Mouse (Mus musculus) hindbrain, embryonic 12.5 days (tissue): ENCODE data around the gene Birc5. TPM values are rescaled to one million over a fixed set of nuclear protein-coding genes. Genes with fewer than 3 reads are reported as not detected.
"Not testable (repeated sequence)": the region's sequence is repeated elsewhere in the genome, so short reads cannot be mapped to it uniquely, and the experiment has no call there.

Experiments
- ATAC-seq: fragments of 200-750 bp; cut with Nextera tagmentation; 2 replicates; pipeline ENCODE4 v1.8.0; 2017; ENCODE audit warnings: moderate TSS enrichment; ENCODE audit not compliant: low FRiP score
- H3K27ac ChIP-seq: fragments of 300-500 bp; sonication (generic); 2 replicates; pipeline ENCODE4 v1.5.1; 2016; ENCODE audit warnings: mild to moderate bottlenecking
- H3K27me3 ChIP-seq: fragments of 300-500 bp; sonication (generic); 2 replicates; pipeline ENCODE4 v1.6.1; 2016; ENCODE audit warnings: mild to moderate bottlenecking
- H3K36me3 ChIP-seq: fragments of 300-500 bp; sonication (generic); 2 replicates; pipeline ENCODE4 v1.6.1; 2016; ENCODE audit warnings: mild to moderate bottlenecking
- H3K4me1 ChIP-seq: fragments of 300-500 bp; sonication (generic); 2 replicates; pipeline ENCODE4 v1.6.1; 2016
- H3K4me2 ChIP-seq: fragments of 300-500 bp; sonication (generic); replicated peaks from 2 replicates; pipeline ENCODE4 v1.6.1; 2016; ENCODE audit warnings: mild to moderate bottlenecking
- H3K4me3 ChIP-seq: fragments of 300-500 bp; sonication (generic); 2 replicates; pipeline ENCODE4 v1.5.1; 2016; ENCODE audit warnings: mild to moderate bottlenecking
- H3K9ac ChIP-seq: fragments of 300-500 bp; sonication (generic); 2 replicates; pipeline ENCODE4 v1.6.1; 2016; ENCODE audit warnings: mild to moderate bottlenecking, moderate library complexity
- H3K9me3 ChIP-seq: fragments of 300-500 bp; sonication (generic); replicated peaks from 2 replicates; pipeline ENCODE4 v1.6.1; 2016; ENCODE audit warnings: mild to moderate bottlenecking
- WGBS: fragments of 180-500 bp; shearing (Covaris S2); methylation state at CpG from one replicate; pipeline ENCODE4 v1.1.7; 2016; 5-methylcytosine and 5-hydroxymethylcytosine counted together
- polyA plus RNA-seq: library from polyadenylated mRNA; unstranded; fragments of >200 nt; fragmentation: Nextera tagmentation; extraction: Ambion mirVana; gene quantifications from 2 replicates; pipeline ENCODE4 v1.2.1, GENCODE M21; 2016

Gene Birc5
- polyA plus RNA-seq, 1 experiment from 2014 or later = 190 TPM

GRCm38 (mm10) chr11:117828888-117829604 is 20.0 kb upstream of the Birc5 start:
- ATAC-seq = no peak
- no peak overlapping the region for H3K9ac ChIP-seq
- 0 out of 2 replicates have a peak overlapping the region, but pooled peaks have one; percentile 19 for H3K27ac ChIP-seq
- no peak overlapping the region for H3K4me2 ChIP-seq
- H3K4me1 ChIP-seq = peaks cover 43% of the 10 kb centered on the region
- no peaks in the 10 kb centered on the region for H3K27me3 ChIP-seq
- H3K9me3 ChIP-seq = no peaks in the 10 kb centered on the region
- H3K4me3 ChIP-seq = no peak overlapping the region
- 53% methylated on average over 9 of the region's 9 CpGs for WGBS
- H3K36me3 ChIP-seq = no peaks in the 10 kb centered on the region

GRCm38 (mm10) chr11:117829671-117830215 is 19.3 kb upstream of the Birc5 start:
- Histone ChIP-seq H3K27me3 (no peaks in the 10 kb centered on the region), H3K4me1 (peaks cover 38% of the 10 kb centered on the region), H3K9me3 (no peaks in the 10 kb centered on the region), H3K9ac (no peak overlapping the region), H3K4me2 (no peak overlapping the region), H3K4me3 (no peak overlapping the region), H3K36me3 (no peaks in the 10 kb centered on the region), H3K27ac (no peak overlapping the region)
- WGBS = 77% methylated on average over 2 of the region's 2 CpGs
- no peak for ATAC-seq

GRCm38 (mm10) chr11:117830401-117830800 is 18.6 kb upstream of the Birc5 start:
- H3K4me2 ChIP-seq = no peak overlapping the region
- H3K9ac ChIP-seq = no peak overlapping the region
- no peak overlapping the region for H3K4me3 ChIP-seq
- whole genome bisulfite sequencing = 80% methylated on average over 9 of the region's 9 CpGs
- peaks cover 34% of the 10 kb centered on the region for H3K4me1 ChIP-seq
- no peak overlapping the region for H3K27ac ChIP-seq
- H3K9me3 ChIP-seq = no peaks in the 10 kb centered on the region
- ATAC-seq = no peak
- H3K36me3 ChIP-seq = no peaks in the 10 kb centered on the region
- H3K27me3 ChIP-seq = no peaks in the 10 kb centered on the region; the same call in 1 of the 2 replicates

- 18% methylated on average over 28 of the region's 28 CpGs for WGBS
- peak overlapping the region; percentile 31; the same call in 1 of the 2 replicates for H3K27ac ChIP-seq
These were observed 16.7 kb upstream of the Birc5 start for GRCm38 (mm10) chr11:117832086-117832969.

GRCm38 (mm10) chr11:117833509-117833908 is 15.5 kb upstream of the Birc5 start:
- 74% methylated on average over 6 of the region's 6 CpGs for WGBS
- not testable (repeated sequence) for ATAC-seq, H3K27me3 ChIP-seq, H3K4me2 ChIP-seq, H3K9ac ChIP-seq, H3K36me3 ChIP-seq, H3K9me3 ChIP-seq, H3K27ac ChIP-seq, H3K4me3 ChIP-seq
- peaks cover 11% of the 10 kb centered on the region for H3K4me1 ChIP-seq

More at GRCm38 (mm10) chr11:117832086-117832969, 16.7 kb upstream of the Birc5 start:
- peak; percentile 75 for ATAC-seq
- Histone ChIP-seq H3K9me3 (no peaks in the 10 kb centered on the region), H3K4me1 (peaks cover 20% of the 10 kb centered on the region), H3K27me3 (no peaks in the 10 kb centered on the region; the same call in 1 of the 2 replicates), H3K4me3 (peak overlapping the region; percentile 27), H3K4me2 (peak overlapping the region; percentile 51), H3K9ac (0 out of 2 replicates have a peak overlapping the region, but pooled peaks have one; percentile 5), H3K36me3 (no peaks in the 10 kb centered on the region)

GRCm38 (mm10) chr11:117834086-117834485 is 15.0 kb upstream of the Birc5 start:
- no peak overlapping the region for H3K9ac ChIP-seq
- no peak overlapping the region for H3K4me2 ChIP-seq
- H3K36me3 ChIP-seq = no peaks in the 10 kb centered on the region
- no peak overlapping the region for H3K4me3 ChIP-seq
- no peak overlapping the region for H3K27ac ChIP-seq
- H3K27me3 ChIP-seq = no peaks in the 10 kb centered on the region; the same call in 1 of the 2 replicates
- WGBS = 94% methylated on average over 8 of the region's 8 CpGs
- no peaks in the 10 kb centered on the region for H3K9me3 ChIP-seq
- no peak for ATAC-seq
- H3K4me1 ChIP-seq = peaks cover 9% of the 10 kb centered on the region

GRCm38 (mm10) chr11:117836306-117836705 is 12.7 kb upstream of the Birc5 start:
- Histone ChIP-seq H3K4me1 (peaks cover 6% of the 10 kb centered on the region), H3K36me3 (no peaks in the 10 kb centered on the region), H3K9ac (no peak overlapping the region), H3K9me3 (no peaks in the 10 kb centered on the region), H3K4me2 (peak overlapping the region; percentile 39), H3K27ac (no peak overlapping the region), H3K4me3 (no peak overlapping the region), H3K27me3 (no peaks in the 10 kb centered on the region; the same call in 1 of the 2 replicates)
- 32% methylated on average over 13 of the region's 13 CpGs for WGBS
- ATAC-seq = no peak

GRCm38 (mm10) chr11:117838572-117838971 is 10.5 kb upstream of the Birc5 start:
- WGBS = 73% methylated on average over 2 of the region's 2 CpGs
- H3K9ac ChIP-seq = no peak overlapping the region

GRCm38 (mm10) chr11:117839021-117839420 is 10.0 kb upstream of the Birc5 start:
- Histone ChIP-seq H3K4me3 (no peak overlapping the region), H3K9me3 (no peaks in the 10 kb centered on the region), H3K27me3 (no peaks in the 10 kb centered on the region; the same call in 1 of the 2 replicates), H3K4me1 (no peaks in the 10 kb centered on the region), H3K27ac (no peak overlapping the region), H3K4me2 (no peak overlapping the region), H3K9ac (no peak overlapping the region; the same call in 1 of the 2 replicates), H3K36me3 (no peaks in the 10 kb centered on the region)
- 100% methylated on average over 1 of the region's 1 CpGs for WGBS
- ATAC-seq = no peak

More at GRCm38 (mm10) chr11:117838572-117838971, 10.5 kb upstream of the Birc5 start:
- ATAC-seq = no peak
- no peaks in the 10 kb centered on the region for H3K4me1 ChIP-seq
- H3K4me2 ChIP-seq = no peak overlapping the region
- H3K27me3 ChIP-seq = no peaks in the 10 kb centered on the region; the same call in 1 of the 2 replicates
- no peak overlapping the region for H3K4me3 ChIP-seq
- no peak overlapping the region for H3K27ac ChIP-seq
- H3K9me3 ChIP-seq = no peaks in the 10 kb centered on the region
- no peaks in the 10 kb centered on the region for H3K36me3 ChIP-seq

- H3K9ac ChIP-seq = no peak overlapping the region
- no peaks in the 10 kb centered on the region for H3K36me3 ChIP-seq
- H3K4me1 ChIP-seq = no peaks in the 10 kb centered on the region
- H3K27ac ChIP-seq = no peak overlapping the region
- H3K4me2 ChIP-seq = no peak overlapping the region
- no peak overlapping the region for H3K4me3 ChIP-seq
- no peaks in the 10 kb centered on the region; the same call in 1 of the 2 replicates for H3K27me3 ChIP-seq
- H3K9me3 ChIP-seq = no peaks in the 10 kb centered on the region
- ATAC-seq = no peak
- 62% methylated on average over 1 of the region's 1 CpGs for WGBS
These were observed 8.1 kb upstream of the Birc5 start for GRCm38 (mm10) chr11:117840910-117841309.

- Histone ChIP-seq H3K9me3 (no peaks in the 10 kb centered on the region), H3K4me3 (no peak overlapping the region), H3K36me3 (no peaks in the 10 kb centered on the region), H3K27ac (no peak overlapping the region), H3K4me1 (peaks cover 11% of the 10 kb centered on the region), H3K4me2 (no peak overlapping the region), H3K9ac (no peak overlapping the region), H3K27me3 (no peaks in the 10 kb centered on the region; the same call in 1 of the 2 replicates)
- WGBS = 89% methylated on average over 2 of the region's 2 CpGs
- ATAC-seq = no peak
These were observed 5.6 kb upstream of the Birc5 start for GRCm38 (mm10) chr11:117843434-117843833.

- no peak for ATAC-seq
- no peaks in the 10 kb centered on the region; the same call in 1 of the 2 replicates for H3K27me3 ChIP-seq
- no peaks in the 10 kb centered on the region for H3K36me3 ChIP-seq
- H3K4me1 ChIP-seq = peaks cover 20% of the 10 kb centered on the region
- H3K9ac ChIP-seq = no peak overlapping the region
- H3K9me3 ChIP-seq = no peaks in the 10 kb centered on the region
- no peak overlapping the region for H3K4me2 ChIP-seq
- H3K4me3 ChIP-seq = no peak overlapping the region
- no peak overlapping the region for H3K27ac ChIP-seq
- 88% methylated on average over 2 of the region's 2 CpGs for WGBS
These were observed 4.1 kb upstream of the Birc5 start for GRCm38 (mm10) chr11:117844997-117845396.
